Mouse (Mus musculus) olfactory bulb, adult 2 months (tissue): ENCODE data around the gene Arpc5. TPM values are rescaled to one million over a fixed set of nuclear protein-coding genes. Genes with fewer than 3 reads are reported as not detected.
"Not testable (repeated sequence)": the region's sequence is repeated elsewhere in the genome, so short reads cannot be mapped to it uniquely, and the experiment has no call there.

Source experiments
- H3K27ac ChIP-seq: fragments of 200-500 bp; 2 replicates; pipeline ENCODE4 v1.5.1; 2012; ENCODE audit warnings: low read depth, low read length; ENCODE audit not compliant: insufficient read depth
- H3K4me1 ChIP-seq: fragments of 200-500 bp; 2 replicates; pipeline ENCODE4 v1.6.1; 2012; ENCODE audit warnings: low read length; ENCODE audit not compliant: control insufficient read depth, insufficient read depth
- H3K4me3 ChIP-seq: fragments of 200-500 bp; 2 replicates; pipeline ENCODE4 v1.5.1; 2012; ENCODE audit warnings: mild to moderate bottlenecking, low read depth, low read length, moderate library complexity; ENCODE audit not compliant: insufficient read depth
- CTCF ChIP-seq: fragments of 200-500 bp; IDR thresholded peaks from 2 replicates; pipeline ENCODE4 v1.5.1; 2012; ENCODE audit warnings: low read depth, mild to moderate bottlenecking, low read length, moderate library complexity; ENCODE audit not compliant: insufficient read depth
- POLR2A ChIP-seq: fragments of 200-500 bp; IDR thresholded peaks from 2 replicates; pipeline ENCODE4 v1.6.1; 2012; ENCODE audit warnings: mild to moderate bottlenecking, low read depth, low read length, moderate library complexity; ENCODE audit not compliant: insufficient read depth
- WGBS: fragments of 180-500 bp; shearing (Covaris S2); methylation state at CpG from one replicate; pipeline ENCODE4 v1.1.7; 2018; 5-methylcytosine and 5-hydroxymethylcytosine counted together
- polyA plus RNA-seq: library from polyadenylated mRNA; stranded (reverse); fragments of >200 nt; gene quantifications from 2 replicates; pipeline ENCODE4 v1.2.4, GENCODE M21; 2012; ENCODE audit warnings: low replicate concordance; ENCODE audit not compliant: missing spikeins, insufficient read depth, insufficient read length

The Arpc5 gene
- polyA plus RNA-seq, 1 experiment = not detected

GRCm38 (mm10) chr1:152779071-152779737 lies 12.9 kb downstream of the Arpc5 start:
- Histone ChIP-seq H3K4me3 (no peak overlapping the region), H3K27ac (no peak overlapping the region), H3K4me1 (no peaks in the 10 kb centered on the region)
- WGBS = 41% methylated on average over 10 of the region's 10 CpGs
- TF ChIP-seq CTCF = peak; percentile 46; the same call in 1 of the 2 replicates
- no peak for TF ChIP-seq POLR2A

GRCm38 (mm10) chr1:152784620-152785019 lies 18.3 kb downstream of the Arpc5 start:
- WGBS = 96% methylated on average over 8 of the region's 8 CpGs

GRCm38 (mm10) chr1:152785446-152785845 lies 19.1 kb downstream of the Arpc5 start:
- H3K4me3 ChIP-seq, H3K27ac ChIP-seq, H3K4me1 ChIP-seq: not testable (repeated sequence)
- 94% methylated on average over 3 of the region's 3 CpGs for WGBS

More at GRCm38 (mm10) chr1:152784620-152785019, 18.3 kb downstream of the Arpc5 start:
- Histone ChIP-seq H3K27ac (no peak overlapping the region), H3K4me3 (no peak overlapping the region), H3K4me1 (no peaks in the 10 kb centered on the region)
- TF ChIP-seq POLR2A (no peak), CTCF (no peak)

- WGBS = 96% methylated on average over 4 of the region's 4 CpGs
- TF ChIP-seq POLR2A = no peak
- TF ChIP-seq CTCF = no peak
- Histone ChIP-seq H3K4me3 (no peak overlapping the region), H3K4me1 (no peaks in the 10 kb centered on the region), H3K27ac (no peak overlapping the region)
Observed at GRCm38 (mm10) chr1:152786953-152787352, 20.6 kb downstream of the Arpc5 start.

- H3K27ac ChIP-seq = no peak overlapping the region
- WGBS = 58% methylated on average over 4 of the region's 4 CpGs
- TF ChIP-seq CTCF (no peak), POLR2A (no peak)
Observed at GRCm38 (mm10) chr1:152788121-152788660, 21.8 kb downstream of the Arpc5 start.

GRCm38 (mm10) chr1:152790254-152790653 lies 23.9 kb downstream of the Arpc5 start:
- Histone ChIP-seq H3K4me1 (peaks cover 5% of the 10 kb centered on the region; the same call in 1 of the 2 replicates), H3K27ac (no peak overlapping the region), H3K4me3 (no peak overlapping the region)
- TF ChIP-seq POLR2A = no peak
- TF ChIP-seq CTCF = no peak
- WGBS = 48% methylated on average over 12 of the region's 12 CpGs

More at GRCm38 (mm10) chr1:152788121-152788660, 21.8 kb downstream of the Arpc5 start:
- peaks cover under 1% of the 10 kb centered on the region; the same call in 1 of the 2 replicates for H3K4me1 ChIP-seq
- no peak overlapping the region for H3K4me3 ChIP-seq

GRCm38 (mm10) chr1:152790821-152791220 lies 24.5 kb downstream of the Arpc5 start:
- H3K27ac ChIP-seq = no peak overlapping the region
- 57% methylated on average over 6 of the region's 6 CpGs for WGBS

GRCm38 (mm10) chr1:152791269-152791668 lies 24.9 kb downstream of the Arpc5 start:
- no peak overlapping the region for H3K4me3 ChIP-seq
- no peak overlapping the region for H3K27ac ChIP-seq
- no peak for TF ChIP-seq CTCF
- no peak for TF ChIP-seq POLR2A
- H3K4me1 ChIP-seq = peaks cover 5% of the 10 kb centered on the region; the same call in 1 of the 2 replicates
- 64% methylated on average over 4 of the region's 4 CpGs for WGBS

More at GRCm38 (mm10) chr1:152790821-152791220, 24.5 kb downstream of the Arpc5 start:
- no peak overlapping the region for H3K4me3 ChIP-seq
- no peak for TF ChIP-seq CTCF
- no peak for TF ChIP-seq POLR2A
- H3K4me1 ChIP-seq = peaks cover 5% of the 10 kb centered on the region; the same call in 1 of the 2 replicates

GRCm38 (mm10) chr1:152792736-152793494 lies 26.6 kb downstream of the Arpc5 start:
- WGBS = 54% methylated on average over 12 of the region's 12 CpGs
- peaks cover 5% of the 10 kb centered on the region; the same call in 1 of the 2 replicates for H3K4me1 ChIP-seq
- H3K27ac ChIP-seq = peak overlapping the region; percentile 50; the same call in 1 of the 2 replicates
- H3K4me3 ChIP-seq = no peak overlapping the region
- no peak for TF ChIP-seq POLR2A
- no peak for TF ChIP-seq CTCF
